ENCODE assay signal across 8 mouse cellular contexts in the genomic region with DNA sequence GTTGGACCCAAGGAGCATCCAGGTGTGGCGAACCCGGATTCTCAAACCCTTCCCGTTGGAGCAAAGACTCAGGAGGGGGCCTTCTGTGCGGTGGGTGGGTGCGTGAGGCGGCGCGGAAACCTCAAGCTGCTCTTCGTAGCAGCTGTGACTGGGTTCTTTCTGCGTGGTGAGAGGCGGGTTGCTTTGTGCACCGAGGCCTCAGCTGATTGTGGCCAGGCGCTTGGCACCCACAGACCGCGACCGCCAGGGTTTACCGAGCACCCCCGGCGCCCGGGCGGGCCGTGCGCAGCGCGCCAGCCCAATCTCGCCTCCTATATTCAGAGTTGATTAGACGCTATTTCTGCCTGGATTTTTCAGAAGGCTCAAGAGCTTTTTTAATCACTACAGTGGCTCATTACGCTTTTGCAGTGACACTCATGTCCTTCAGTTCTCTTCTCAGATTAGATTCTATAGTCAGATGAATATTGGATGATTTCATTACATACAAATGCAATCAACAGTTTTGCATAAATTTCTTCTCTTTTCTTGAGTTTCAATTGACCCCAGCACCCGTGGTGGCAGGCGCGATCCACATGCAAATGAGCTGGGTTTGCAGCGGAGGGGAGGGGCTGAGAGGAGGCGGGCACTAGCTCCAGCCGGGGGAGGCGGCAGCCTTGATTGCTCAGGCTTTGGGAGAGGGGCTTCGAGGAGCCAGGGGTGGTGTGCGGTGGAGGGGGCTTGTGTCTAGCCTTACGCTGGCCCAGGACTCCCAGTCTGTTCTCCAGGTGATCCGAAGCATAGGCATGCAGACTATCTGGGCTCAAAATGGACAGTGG. TPM values are rescaled to one million over a fixed set of nuclear protein-coding genes. Genes with fewer than 3 reads are reported as not detected.
A peak's percentile ranks its signal among the peaks of the same experiment; 100 is the strongest.
DNase-seq lines count a peak whose midpoint lies in the region; ATAC-seq lines count a peak whose summit lies in the region.

No protein-coding gene starts in this region.

- peak overlapping the region; percentile 67 for H3K27ac ChIP-seq in midbrain, embryonic 14.5 days (replicated peaks; ENCODE audit: low read depth, low read length)

- H3K9ac ChIP-seq in midbrain, embryonic 14.5 days (replicated peaks; ENCODE audit: low read length): peak overlapping the region; percentile 31; the same call in 1 of the 2 replicates

- H3K4me2 ChIP-seq in midbrain, embryonic 14.5 days (ENCODE audit: low read length): peak overlapping the region; percentile 86

- peaks cover 19% of the 10 kb centered on the region for H3K27me3 ChIP-seq in midbrain, embryonic 14.5 days (ENCODE audit: control insufficient read depth, insufficient read depth, low read length)

- peak; percentile 36 for ATAC-seq in activated CD4-positive, CD25-positive, alpha-beta regulatory T cell, adult 4 months
- ATAC-seq in midbrain, embryonic 14.5 days (ENCODE audit: low FRiP score, low TSS enrichment): peak; percentile 70

- H3K36me3 ChIP-seq in midbrain, embryonic 14.5 days (ENCODE audit: control insufficient read depth, insufficient read depth, low read length): no peaks in the 10 kb centered on the region

- H3K4me3 ChIP-seq in midbrain, embryonic 14.5 days (replicated peaks; ENCODE audit: low read depth, low read length): peak overlapping the region; percentile 40

- peak; percentile 41 to 51 for DNase-seq in layer of hippocampus, adult 18-20 months (ENCODE audit: low spot score in 2 of 2)
- DNase-seq in layer of hippocampus, adult 9-11 months: no peak
- DNase-seq in frontal cortex, postnatal 36 days (ENCODE audit: low spot score in 2 of 2): peak; percentile 49 to 54
- DNase-seq in left cerebral cortex, postnatal 25 days (ENCODE audit: low spot score in 2 of 2): peak; percentile 58 to 59
- peak; percentile 79 for DNase-seq in midbrain, embryonic 14.5 days
- peak; percentile 44 to 57 for DNase-seq in spleen, postnatal 36 days (ENCODE audit: low spot score in 2 of 2)
- DNase-seq in ovary, postnatal 14 days (ENCODE audit: low spot score): no peak

- H3K9me3 ChIP-seq in midbrain, embryonic 14.5 days (ENCODE audit: control insufficient read depth, low read length): no peaks in the 10 kb centered on the region

- WGBS in midbrain, embryonic 14.5 days: under 1% methylated on average over 39 of the region's 39 CpGs

- intact Hi-C loops in left cerebral cortex, postnatal 25 days (cut with DNase I): no loop called here

- H3K4me1 ChIP-seq in midbrain, embryonic 14.5 days (ENCODE audit: control insufficient read depth, insufficient read depth, low read length): peaks cover 32% of the 10 kb centered on the region

RNA-seq across cellular contexts. Expression of a gene that starts 27.0 kb away (rescaled TPM):
- total RNA-seq in layer of hippocampus, adult 18-20 months (2021): 10 to 100 TPM; 17.9 to 18.0 TPM
- polyA plus RNA-seq in activated CD4-positive, CD25-positive, alpha-beta regulatory T cell, adult 4 months (2017; shearing (Covaris generic)): under 1 TPM; 0.56 to 0.78 TPM
- total RNA-seq in left cerebral cortex, postnatal 25 days (2021): 10 to 100 TPM; 15.5 to 19.8 TPM
- 2.2 and 4.3 TPM in 2 replicates for polyA plus RNA-seq in midbrain, embryonic 14.5 days (2014; fragmentation: Nextera tagmentation; extraction: Ambion mirVana)

Comparison
In these comparisons a context has a peak if more than half of its experiments do, and no peak if none do; other contexts are left out.
1. DNase-seq: peak in layer of hippocampus, adult 18-20 months (2 of 2), frontal cortex, postnatal 36 days (2 of 2), left cerebral cortex, postnatal 25 days (2 of 2), midbrain, embryonic 14.5 days (single experiment) and spleen, postnatal 36 days (2 of 2); none in layer of hippocampus, adult 9-11 months (single experiment) and ovary, postnatal 14 days (single experiment).